In genomic region chr14:11825551-11825950, GRCm38 (mm10) we compare ENCODE assay signal across 26 mouse cellular contexts.
A peak's percentile ranks its signal among the peaks of the same experiment; 100 is the strongest.
DNase-seq lines count a peak whose midpoint lies in the region; ATAC-seq and TF ChIP-seq lines count a peak whose summit lies in the region.
"Had no signal": no experiment of that assay in that cellular context is flagged by ENCODE, and none has a peak within 500 bp of the region (broad histone marks: within the 10 kb centered on the region; RNA-seq: fewer than 3 reads in every experiment).

No protein-coding gene starts in this region.

- no peak overlapping the region for H3K4me3 ChIP-seq in hindbrain, postnatal 0 days (ENCODE audit: low read length)
- no peak overlapping the region for H3K4me3 ChIP-seq in hindbrain, embryonic 13.5 days
- H3K4me3 ChIP-seq in cerebellum, adult 2 months (replicated peaks; ENCODE audit: insufficient read depth, low read depth, low read length) = no peak overlapping the region
- H3K4me3 ChIP-seq in embryonic facial prominence, embryonic 10.5 days = no peak overlapping the region
- H3K4me3 ChIP-seq: embryonic facial prominence, embryonic 15.5 days; forebrain, embryonic 13.5 days; heart, adult 2 months; heart, embryonic 12.5 days; limb, embryonic 12.5 days; lung, embryonic 15.5 days; neural tube, embryonic 13.5 days; stomach, embryonic 15.5 days had no signal

- H3K4me2 ChIP-seq in hindbrain, postnatal 0 days (ENCODE audit: low read depth, low read length) = no peak overlapping the region
- H3K4me2 ChIP-seq in hindbrain, embryonic 13.5 days = no peak overlapping the region
- H3K4me2 ChIP-seq: embryonic facial prominence, embryonic 15.5 days; forebrain, embryonic 13.5 days; heart, embryonic 12.5 days; limb, embryonic 12.5 days; liver, embryonic 11.5 days; lung, embryonic 15.5 days; midbrain, embryonic 11.5 days; neural tube, embryonic 13.5 days; stomach, embryonic 15.5 days had no signal

- H3K27ac ChIP-seq in hindbrain, postnatal 0 days = no peak overlapping the region
- H3K27ac ChIP-seq in hindbrain, embryonic 13.5 days = no peak overlapping the region
- no peak overlapping the region for H3K27ac ChIP-seq in cerebellum, adult 2 months (ENCODE audit: insufficient read depth, low read length)
- H3K27ac ChIP-seq in embryonic facial prominence, embryonic 10.5 days (replicated peaks) = no peak overlapping the region
- H3K27ac ChIP-seq: embryonic facial prominence, embryonic 15.5 days; forebrain, embryonic 13.5 days; heart, adult 2 months; limb, embryonic 12.5 days; lung, embryonic 15.5 days; neural tube, embryonic 13.5 days; stomach, embryonic 15.5 days had no signal

- no peak overlapping the region for H3K9ac ChIP-seq in hindbrain, postnatal 0 days (replicated peaks; ENCODE audit: low read length)
- no peak overlapping the region for H3K9ac ChIP-seq in hindbrain, embryonic 13.5 days
- H3K9ac ChIP-seq: embryonic facial prominence, embryonic 15.5 days; forebrain, embryonic 13.5 days; heart, embryonic 12.5 days; limb, embryonic 12.5 days; lung, embryonic 15.5 days; neural tube, embryonic 13.5 days; stomach, embryonic 15.5 days had no signal

- H3K27me3 ChIP-seq in hindbrain, postnatal 0 days (ENCODE audit: insufficient read depth, low read length) = no peaks in the 10 kb centered on the region
- no peaks in the 10 kb centered on the region for H3K27me3 ChIP-seq in hindbrain, embryonic 13.5 days
- no peaks in the 10 kb centered on the region for H3K27me3 ChIP-seq in cerebellum, adult 2 months (ENCODE audit: control insufficient read depth, insufficient read depth, low read length)
- no peaks in the 10 kb centered on the region for H3K27me3 ChIP-seq in embryonic facial prominence, embryonic 10.5 days (replicated peaks; ENCODE audit: low read depth, poor library complexity, severe bottlenecking)
- H3K27me3 ChIP-seq: embryonic facial prominence, embryonic 15.5 days; forebrain, embryonic 13.5 days; heart, embryonic 12.5 days; lung, embryonic 15.5 days; neural tube, embryonic 13.5 days; stomach, embryonic 15.5 days had no signal

- no peaks in the 10 kb centered on the region for H3K36me3 ChIP-seq in hindbrain, postnatal 0 days (ENCODE audit: insufficient read depth, low read length)
- no peaks in the 10 kb centered on the region for H3K36me3 ChIP-seq in hindbrain, embryonic 13.5 days
- no peaks in the 10 kb centered on the region for H3K36me3 ChIP-seq in embryonic facial prominence, embryonic 10.5 days (replicated peaks)
- H3K36me3 ChIP-seq: embryonic facial prominence, embryonic 15.5 days; G1E; heart, embryonic 12.5 days; limb, embryonic 12.5 days; lung, embryonic 15.5 days; neural tube, embryonic 13.5 days; stomach, embryonic 15.5 days had no signal

- peaks cover 6% of the 10 kb centered on the region; the same call in 1 of the 2 replicates for H3K4me1 ChIP-seq in hindbrain, postnatal 0 days (ENCODE audit: insufficient read depth, low read length)
- peaks cover 26% of the 10 kb centered on the region for H3K4me1 ChIP-seq in hindbrain, embryonic 13.5 days (replicated peaks)
- peaks cover 24% of the 10 kb centered on the region for H3K4me1 ChIP-seq in cerebellum, adult 2 months (ENCODE audit: control insufficient read depth, insufficient read depth, low read length)
- H3K4me1 ChIP-seq in embryonic facial prominence, embryonic 10.5 days = peaks cover 43% of the 10 kb centered on the region
- H3K4me1 ChIP-seq: lung, embryonic 15.5 days; stomach, embryonic 15.5 days had no signal

- no peak for TF ChIP-seq CTCF in hindbrain, postnatal 0 days (IDR thresholded peaks at IDR 0.05; ENCODE audit: low read depth)
- TF ChIP-seq CTCF in cerebellum, adult 2 months (IDR thresholded peaks at IDR 0.05; ENCODE audit: borderline replicate concordance, insufficient read depth, low read depth, low read length) = no peak

- ATAC-seq in hindbrain, postnatal 0 days = peak; percentile 60
- no peak for ATAC-seq in hindbrain, embryonic 13.5 days (ENCODE audit: low FRiP score)
- ATAC-seq: forebrain, embryonic 13.5 days; inflammation-experienced regulatory T-cells, adult 6 months had no signal

- peak; percentile 43 for DNase-seq in cerebellum, adult 11-12 months
- no peak for DNase-seq in cerebellum, adult 8-10 months
- peak; percentile 30 for DNase-seq in hindbrain, postnatal 0 days (ENCODE audit: low spot score)
- DNase-seq in cerebellum, adult 2 months = peak; percentile 26 to 58
- peak; percentile 53 to 63 for DNase-seq in cerebellum, postnatal 25 days
- DNase-seq in frontal cortex, postnatal 14 days (ENCODE audit: low spot score in 2 of 2) = no peak
- DNase-seq in embryonic facial prominence, embryonic 10.5 days (ENCODE audit: low spot score) = no peak
- DNase-seq: adrenal gland, postnatal 10 days; gastrocnemius, postnatal 36 days; heart, adult 2 months; kidney, adult 11 months; kidney, postnatal 14 days; layer of hippocampus, adult 9-11 months; thymus, postnatal 14 days had no signal

- no peak for TF ChIP-seq POLR2A in cerebellum, adult 2 months (IDR thresholded peaks at IDR 0.05; ENCODE audit: borderline replicate concordance, insufficient read depth, low read length)

- no peaks in the 10 kb centered on the region for H3K9me3 ChIP-seq in hindbrain, postnatal 0 days (ENCODE audit: low read length)
- H3K9me3 ChIP-seq in hindbrain, embryonic 13.5 days = no peaks in the 10 kb centered on the region
- H3K9me3 ChIP-seq in embryonic facial prominence, embryonic 10.5 days = no peaks in the 10 kb centered on the region
- H3K9me3 ChIP-seq: embryonic facial prominence, embryonic 15.5 days; forebrain, embryonic 13.5 days; heart, embryonic 12.5 days; limb, embryonic 12.5 days; lung, embryonic 15.5 days; neural tube, embryonic 13.5 days; stomach, embryonic 15.5 days had no signal

- 76% methylated on average over 2 of the region's 2 CpGs for WGBS in hindbrain, postnatal 0 days
- WGBS in hindbrain, embryonic 13.5 days = 93% methylated on average over 2 of the region's 2 CpGs
- WGBS in cerebellum, adult 2 months = 26% methylated on average over 2 of the region's 2 CpGs
- WGBS in embryonic facial prominence, embryonic 10.5 days = 78% methylated on average over 2 of the region's 2 CpGs

Comparison
In these comparisons a context has a peak if more than half of its experiments do, and no peak if none do; other contexts are left out.
1. DNase-seq: peak in cerebellum, adult 11-12 months (single experiment), hindbrain, postnatal 0 days (single experiment), cerebellum, adult 2 months (2 of 2) and cerebellum, postnatal 25 days (2 of 2); none in cerebellum, adult 8-10 months (single experiment), frontal cortex, postnatal 14 days (0 of 2) and embryonic facial prominence, embryonic 10.5 days (single experiment).